Mouse (Mus musculus): ENCODE results near the gene Spns2.

Spns2 gene

GRCm38 (mm10) chr11:72489881-72490301, at the start of gene Spns2:
Gene Spns2 (minus strand): TSS chr11:72489904.
- peak; percentile 93 to 96 for DNase-seq (ENCODE audit: inconsistent age in 2 of 2, low spot score in 1 of 2)

- DNase-seq (ENCODE audit: inconsistent age in 2 of 2, low spot score in 1 of 2), result no peak
Measured at GRCm38 (mm10) chr11:72538811-72539210, 49.1 kb upstream of the Spns2 start.

GRCm38 (mm10) chr11:72538037-72538755, 48.5 kb upstream of the Spns2 start:
- DNase-seq (ENCODE audit: inconsistent age in 2 of 2, low spot score in 1 of 2), result peak; percentile 18 to 55

- DNase-seq (ENCODE audit: inconsistent age in 2 of 2, low spot score in 1 of 2), result no peak
Measured at GRCm38 (mm10) chr11:72537503-72537902, 47.8 kb upstream of the Spns2 start.

- no peak for DNase-seq (ENCODE audit: inconsistent age in 2 of 2, low spot score in 1 of 2)
Measured at GRCm38 (mm10) chr11:72535519-72535918, 45.8 kb upstream of the Spns2 start.

GRCm38 (mm10) chr11:72532890-72533289, 43.2 kb upstream of the Spns2 start:
- no peak for DNase-seq (ENCODE audit: inconsistent age in 2 of 2, low spot score in 1 of 2)

- no peak for DNase-seq (ENCODE audit: inconsistent age in 2 of 2, low spot score in 1 of 2)
Measured at GRCm38 (mm10) chr11:72531632-72532031, 41.9 kb upstream of the Spns2 start.

- no peak for DNase-seq (ENCODE audit: inconsistent age in 2 of 2, low spot score in 1 of 2)
Measured at GRCm38 (mm10) chr11:72531144-72531543, 41.4 kb upstream of the Spns2 start.

- DNase-seq (ENCODE audit: inconsistent age in 2 of 2, low spot score in 1 of 2), result no peak
Measured at GRCm38 (mm10) chr11:72526190-72526589, 36.5 kb upstream of the Spns2 start.

- no peak for DNase-seq (ENCODE audit: inconsistent age in 2 of 2, low spot score in 1 of 2)
Measured at GRCm38 (mm10) chr11:72523711-72524110, 34.0 kb upstream of the Spns2 start.

GRCm38 (mm10) chr11:72522616-72523041, 32.9 kb upstream of the Spns2 start:
- peak in 1 of 2 experiments; percentile 57 for DNase-seq (ENCODE audit: inconsistent age in 2 of 2, low spot score in 1 of 2)

GRCm38 (mm10) chr11:72521598-72522541, 32.2 kb upstream of the Spns2 start:
- DNase-seq (ENCODE audit: inconsistent age in 2 of 2, low spot score in 1 of 2), result peak in 1 of 2 experiments; percentile 44

GRCm38 (mm10) chr11:72519895-72520294, 30.2 kb upstream of the Spns2 start:
- peak in 1 of 2 experiments; percentile 61 for DNase-seq (ENCODE audit: inconsistent age in 2 of 2, low spot score in 1 of 2)

GRCm38 (mm10) chr11:72519189-72519588, 29.5 kb upstream of the Spns2 start:
- DNase-seq (ENCODE audit: inconsistent age in 2 of 2, low spot score in 1 of 2), result no peak

- DNase-seq (ENCODE audit: inconsistent age in 2 of 2, low spot score in 1 of 2), result no peak
Measured at GRCm38 (mm10) chr11:72518449-72518848, 28.7 kb upstream of the Spns2 start.

GRCm38 (mm10) chr11:72514967-72515366, 25.3 kb upstream of the Spns2 start:
- DNase-seq (ENCODE audit: inconsistent age in 2 of 2, low spot score in 1 of 2), result no peak

GRCm38 (mm10) chr11:72508651-72509050, 18.9 kb upstream of the Spns2 start:
- no peak for DNase-seq (ENCODE audit: inconsistent age in 2 of 2, low spot score in 1 of 2)

GRCm38 (mm10) chr11:72507651-72508050, 17.9 kb upstream of the Spns2 start:
- no peak for DNase-seq (ENCODE audit: inconsistent age in 2 of 2, low spot score in 1 of 2)

GRCm38 (mm10) chr11:72504016-72504797, 14.5 kb upstream of the Spns2 start:
- no peak for DNase-seq (ENCODE audit: inconsistent age in 2 of 2, low spot score in 1 of 2)

- DNase-seq (ENCODE audit: inconsistent age in 2 of 2, low spot score in 1 of 2), result no peak
Measured at GRCm38 (mm10) chr11:72503501-72503921, 13.8 kb upstream of the Spns2 start.

GRCm38 (mm10) chr11:72502236-72502635, 12.5 kb upstream of the Spns2 start:
- DNase-seq (ENCODE audit: inconsistent age in 2 of 2, low spot score in 1 of 2), result no peak

All from adrenal gland, adult (tissue).